In the genomic region with DNA sequence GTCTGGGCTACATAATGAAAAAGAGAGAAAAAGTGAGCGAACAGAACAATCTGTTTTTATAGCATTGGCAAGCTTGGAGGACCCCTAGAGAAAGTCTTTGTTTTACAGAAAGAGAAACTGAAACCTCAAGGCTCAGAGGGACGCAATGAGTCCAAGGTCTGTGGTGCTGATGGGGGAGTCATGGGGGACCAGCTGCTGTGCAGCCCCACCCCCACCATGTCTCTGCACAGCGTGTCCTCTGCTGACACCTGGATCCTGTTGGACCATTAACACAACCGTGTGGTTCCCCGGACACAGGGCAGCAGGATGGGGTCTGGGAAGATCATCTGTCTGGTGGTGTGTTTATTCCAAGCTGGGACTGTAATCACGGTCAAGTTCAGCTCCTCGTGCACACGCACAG, we compare ENCODE assay signal across 14 mouse cellular contexts.
A peak's percentile ranks its signal among the peaks of the same experiment; 100 is the strongest.
DNase-seq lines count a peak whose midpoint lies in the region; ATAC-seq and TF ChIP-seq lines count a peak whose summit lies in the region.
"Had no signal": no experiment of that assay in that cellular context is flagged by ENCODE, and none has a peak within 500 bp of the region (broad histone marks: within the 10 kb centered on the region; RNA-seq: fewer than 3 reads in every experiment).

No protein-coding gene starts in this region.

- dilution Hi-C loops in CH12.LX (cut with MboI; ENCODE audit: extremely low pct_ligation_motif_present, extremely low pct_unique_long_range_greater_than_20kb, low sequenced_read_pairs) = no loop called here

- H3K9me3 ChIP-seq in kidney, postnatal 0 days (replicated peaks; ENCODE audit: low read length) = no peaks in the 10 kb centered on the region
- H3K9me3 ChIP-seq in CH12.LX (replicated peaks; ENCODE audit: low read length) = peaks cover 9% of the 10 kb centered on the region
- peaks cover 5% of the 10 kb centered on the region; the same call in 1 of the 2 replicates for H3K9me3 ChIP-seq in intestine, embryonic 14.5 days (ENCODE audit: control insufficient read depth, low read length)
- peaks cover 4% of the 10 kb centered on the region; the same call in 1 of the 2 replicates for H3K9me3 ChIP-seq in stomach, embryonic 14.5 days (ENCODE audit: control insufficient read depth, low read depth, low read length)

- 38% methylated on average over 8 of the region's 8 CpGs for WGBS in kidney, postnatal 0 days
- WGBS in intestine, embryonic 14.5 days = 42% methylated on average over 8 of the region's 8 CpGs
- WGBS in stomach, embryonic 14.5 days = 38% methylated on average over 8 of the region's 8 CpGs

- H3K9ac ChIP-seq in kidney, postnatal 0 days (ENCODE audit: low read depth, low read length) = no peak overlapping the region
- H3K9ac ChIP-seq in CH12.LX (ENCODE audit: insufficient read depth, low read depth) = no peak overlapping the region
- H3K9ac ChIP-seq in intestine, embryonic 14.5 days (ENCODE audit: low read length) = no peak overlapping the region; the same call in 1 of the 2 replicates
- no peak overlapping the region; the same call in 1 of the 2 replicates for H3K9ac ChIP-seq in stomach, embryonic 14.5 days (replicated peaks; ENCODE audit: low read depth, low read length)
- H3K9ac ChIP-seq: heart, embryonic 13.5 days; liver, postnatal 0 days had no signal

- in situ Hi-C loops in CH12.LX (cut with MboI; ENCODE audit: low pct_ligation_motif_present, low pct_unique_long_range_greater_than_20kb, low sequenced_read_pairs) = no loop called here

- H3K27me3 ChIP-seq in kidney, postnatal 0 days (ENCODE audit: insufficient read depth, low read length) = no peaks in the 10 kb centered on the region
- H3K27me3 ChIP-seq in CH12.LX (replicated peaks) = peaks cover 64% of the 10 kb centered on the region
- H3K27me3 ChIP-seq in intestine, embryonic 14.5 days (replicated peaks; ENCODE audit: control insufficient read depth, insufficient read depth, low read length) = no peaks in the 10 kb centered on the region
- no peaks in the 10 kb centered on the region for H3K27me3 ChIP-seq in stomach, embryonic 14.5 days (ENCODE audit: control insufficient read depth, insufficient read depth, low read length)

- H3K36me3 ChIP-seq in kidney, postnatal 0 days (ENCODE audit: insufficient read depth, low read length) = no peaks in the 10 kb centered on the region
- H3K36me3 ChIP-seq in CH12.LX (replicated peaks in 1 of 2; ENCODE audit: control insufficient read depth in 1 of 2, insufficient read depth in 1 of 2, low read length in 1 of 2) = no peaks in the 10 kb centered on the region
- no peaks in the 10 kb centered on the region for H3K36me3 ChIP-seq in intestine, embryonic 14.5 days (ENCODE audit: control insufficient read depth, insufficient read depth, low read length)
- no peaks in the 10 kb centered on the region for H3K36me3 ChIP-seq in stomach, embryonic 14.5 days (ENCODE audit: control insufficient read depth, insufficient read depth, low read length)

- no peak overlapping the region for H3K27ac ChIP-seq in kidney, postnatal 0 days
- no peak overlapping the region for H3K27ac ChIP-seq in CH12.LX (ENCODE audit: insufficient read depth, low read depth)
- peak overlapping the region; percentile 5; the same call in 1 of the 2 replicates for H3K27ac ChIP-seq in intestine, embryonic 14.5 days (ENCODE audit: low read depth)
- H3K27ac ChIP-seq in stomach, embryonic 14.5 days (ENCODE audit: low read length) = peak overlapping the region; percentile 6; the same call in 1 of the 2 replicates
- H3K27ac ChIP-seq: heart, embryonic 13.5 days had no signal

- TF ChIP-seq POLR2A in CH12.LX (IDR thresholded peaks at IDR 0.05; ENCODE audit: low read depth, low read length) = no peak

- H3K4me1 ChIP-seq in kidney, postnatal 0 days (replicated peaks; ENCODE audit: insufficient read depth, low read length) = no peaks in the 10 kb centered on the region
- peaks cover 4 to 6% of the 10 kb centered on the region in 2 experiments; a peak in 3 of 4 replicates for H3K4me1 ChIP-seq in CH12.LX (ENCODE audit: control insufficient read depth in 1 of 2, insufficient read depth in 2 of 2)
- peaks cover 17% of the 10 kb centered on the region for H3K4me1 ChIP-seq in intestine, embryonic 14.5 days (replicated peaks; ENCODE audit: control insufficient read depth, insufficient read depth, low read length)
- peaks cover 14% of the 10 kb centered on the region; the same call in 1 of the 2 replicates for H3K4me1 ChIP-seq in stomach, embryonic 14.5 days (ENCODE audit: control insufficient read depth, insufficient read depth, low read length)
- H3K4me1 ChIP-seq: heart, embryonic 13.5 days had no signal

- peak; percentile 40 for DNase-seq in kidney, postnatal 0 days (ENCODE audit: low spot score)
- DNase-seq in kidney, adult 9 months = no peak
- DNase-seq in CH12.LX (ENCODE audit: extremely low read depth) = peak; percentile 13
- DNase-seq in intestine, embryonic 14.5 days (ENCODE audit: low spot score) = no peak
- DNase-seq in cerebellum, postnatal 4 days (ENCODE audit: low spot score in 2 of 2) = no peak
- DNase-seq: cerebellum, postnatal 10 days; gastrocnemius, postnatal 14 days; liver, postnatal 0 days; retina, postnatal 1 day had no signal

- TF ChIP-seq EP300 in CH12.LX (IDR thresholded peaks at IDR 0.05; ENCODE audit: low read length) = peak; percentile 40; the same call in 1 of the 2 replicates

- TF ChIP-seq CTCF in kidney, postnatal 0 days (IDR thresholded peaks at IDR 0.05; ENCODE audit: low read depth) = no peak
- TF ChIP-seq CTCF in CH12.LX (conservative IDR thresholded peaks at IDR 0.05 in 1 of 2, IDR thresholded peaks at IDR 0.05 in 1 of 2; ENCODE audit: low read depth in 2 of 2, low read length in 2 of 2) = no peak

- no peak for TF ChIP-seq RAD21 in CH12.LX (IDR thresholded peaks at IDR 0.05; ENCODE audit: low read depth, low read length)

- H3K4me3 ChIP-seq in kidney, postnatal 0 days (replicated peaks; ENCODE audit: low read depth, low read length) = no peak overlapping the region
- peak overlapping the region; percentile 8 to 35 (median 34) for H3K4me3 ChIP-seq in CH12.LX (replicated peaks in 1 of 3; ENCODE audit: low read depth in 2 of 3, low read length in 2 of 3, poor library complexity in 1 of 3)
- no peak overlapping the region for H3K4me3 ChIP-seq in intestine, embryonic 14.5 days (ENCODE audit: low read depth, low read length)
- no peak overlapping the region for H3K4me3 ChIP-seq in stomach, embryonic 14.5 days (ENCODE audit: low read depth, low read length)
- H3K4me3 ChIP-seq: heart, embryonic 13.5 days had no signal

- no peak for ATAC-seq in kidney, postnatal 0 days (replicated peaks; ENCODE audit: low FRiP score, low read depth)
- no peak; the same call in 1 of the 2 replicates for ATAC-seq in intestine, embryonic 14.5 days (replicated peaks; ENCODE audit: low FRiP score, low TSS enrichment, low read depth)
- ATAC-seq in stomach, embryonic 14.5 days (ENCODE audit: insufficient number of reproducible peaks, insufficient read depth, low FRiP score, low read depth) = no peak
- no peak for ATAC-seq in granulocyte monocyte progenitor cell, adult 5-6 weeks (replicated peaks; ENCODE audit: poor library complexity, severe bottlenecking)
- ATAC-seq: inflammation-experienced regulatory T-cells, adult 6 months; liver, postnatal 0 days had no signal

- peak overlapping the region; percentile 10; the same call in 1 of the 2 replicates for H3K4me2 ChIP-seq in kidney, postnatal 0 days (ENCODE audit: low read length)
- peak overlapping the region; percentile 44 for H3K4me2 ChIP-seq in CH12.LX (ENCODE audit: insufficient read depth, low read depth, poor library complexity, severe bottlenecking)
- peak overlapping the region; percentile 37 for H3K4me2 ChIP-seq in intestine, embryonic 14.5 days (ENCODE audit: low read length)
- H3K4me2 ChIP-seq in stomach, embryonic 14.5 days (replicated peaks; ENCODE audit: low read depth, low read length) = peak overlapping the region; percentile 25; the same call in 1 of the 2 replicates
- H3K4me2 ChIP-seq: heart, embryonic 13.5 days; midbrain, embryonic 11.5 days had no signal

- no peaks in the 10 kb centered on the region for H3K79me2 ChIP-seq in CH12.LX (replicated peaks; ENCODE audit: control insufficient read depth, extremely low read depth, insufficient read depth, poor library complexity, severe bottlenecking)

TF ChIP-seq in CH12.LX, 34 proteins besides CTCF, POLR2A, EP300 and RAD21:
- TF ChIP-seq TCF12 (IDR thresholded peaks at IDR 0.05; ENCODE audit: low read depth, low read length) = peak; percentile 64
- TF ChIP-seq MYC (IDR thresholded peaks at IDR 0.05; ENCODE audit: low read depth, low read length) = no peak
- no peak; the same call in 1 of the 2 replicates for TF ChIP-seq ETS1 (conservative IDR thresholded peaks at IDR 0.05; ENCODE audit: low read depth, low read length)
- peak; percentile 57 for TF ChIP-seq CHD2 (IDR thresholded peaks at IDR 0.05; ENCODE audit: low read length)
- 0 out of 2 replicates have a peak, but pooled peaks have one; percentile 18 for TF ChIP-seq BHLHE40 (IDR thresholded peaks at IDR 0.05; ENCODE audit: low read depth, low read length)
- no peak for TF ChIP-seq KAT2A (IDR thresholded peaks at IDR 0.05; ENCODE audit: insufficient replicate concordance, low read length)
- no peak for TF ChIP-seq HCFC1 (IDR thresholded peaks at IDR 0.05; ENCODE audit: low read depth, low read length)
- TF ChIP-seq E2F4 (IDR thresholded peaks at IDR 0.05; ENCODE audit: insufficient replicate concordance, low read depth, low read length) = no peak
- peak; percentile 78 for TF ChIP-seq IRF4 (IDR thresholded peaks at IDR 0.05; ENCODE audit: low read depth, low read length)
- TF ChIP-seq SIN3A (IDR thresholded peaks at IDR 0.05; ENCODE audit: low read length) = no peak
- TF ChIP-seq JUN (IDR thresholded peaks at IDR 0.05; ENCODE audit: insufficient read depth, low read depth, low read length) = no peak
- no peak for TF ChIP-seq ZMIZ1 (IDR thresholded peaks at IDR 0.05; ENCODE audit: low read depth, low read length)
- no peak for TF ChIP-seq ELF1 (IDR thresholded peaks at IDR 0.05; ENCODE audit: low read depth, low read length)

Comparison
In these comparisons a context has a peak if more than half of its experiments do, and no peak if none do; other contexts are left out.
1. DNase-seq: peak in kidney, postnatal 0 days (single experiment) and CH12.LX (single experiment); none in kidney, adult 9 months (single experiment), intestine, embryonic 14.5 days (single experiment) and cerebellum, postnatal 4 days (0 of 2).
2. H3K27ac ChIP-seq: peak in intestine, embryonic 14.5 days (single experiment) and stomach, embryonic 14.5 days (single experiment); none in kidney, postnatal 0 days (single experiment) and CH12.LX (single experiment).
3. H3K4me3 ChIP-seq: peak in CH12.LX (3 of 3); none in kidney, postnatal 0 days (single experiment), intestine, embryonic 14.5 days (single experiment) and stomach, embryonic 14.5 days (single experiment).
4. Peak in every context shown above with its lines, with median percentiles within 50 percentile points of each other: H3K4me2 ChIP-seq.